Mouse (Mus musculus): Measurements from ENCODE around the gene Fa2h. TPM values are rescaled to one million over a fixed set of nuclear protein-coding genes. Genes with fewer than 3 reads are reported as not detected.

Gene Fa2h
- 53.4 and 67.1 TPM in 2 replicates for polyA plus RNA-seq (2012; rRNA removed)

- Histone ChIP-seq H3K27ac (ENCODE audit: insufficient read depth, low read length) (peak within 1 kb of the TSS; percentile 92), H3K4me1 (ENCODE audit: control insufficient read depth, insufficient read depth, low read length) (no peaks in the 10 kb centered on the region; the same call in 1 of the 2 replicates), H3K4me3 (ENCODE audit: insufficient read depth, low read length) (peak within 1 kb of the TSS; percentile 42)
- TF ChIP-seq POLR2A (IDR thresholded peaks at IDR 0.05; ENCODE audit: extremely low read depth, insufficient read depth, low read length): no peak
- TF ChIP-seq CTCF (IDR thresholded peaks at IDR 0.05; ENCODE audit: extremely low read depth, insufficient read depth, low read length): no peak
These were observed at the start of gene Fa2h for GRCm38 (mm10) chr8:111393391-111394363. Fa2h (minus strand) TSS chr8:111393824.

- Histone ChIP-seq H3K4me3 (ENCODE audit: insufficient read depth, low read length) (no peak overlapping the region), H3K4me1 (ENCODE audit: control insufficient read depth, insufficient read depth, low read length) (no peaks in the 10 kb centered on the region), H3K27ac (ENCODE audit: insufficient read depth, low read length) (no peak overlapping the region)
- no peak for TF ChIP-seq POLR2A (IDR thresholded peaks at IDR 0.05; ENCODE audit: extremely low read depth, insufficient read depth, low read length)
- peak; percentile 82 for TF ChIP-seq CTCF (IDR thresholded peaks at IDR 0.05; ENCODE audit: extremely low read depth, insufficient read depth, low read length)
These were observed 45.6 kb upstream of the Fa2h start for GRCm38 (mm10) chr8:111439189-111439588.

GRCm38 (mm10) chr8:111435071-111435828 is 41.6 kb upstream of the Fa2h start:
- no peak overlapping the region for H3K27ac ChIP-seq (ENCODE audit: insufficient read depth, low read length)
- no peaks in the 10 kb centered on the region for H3K4me1 ChIP-seq (ENCODE audit: control insufficient read depth, insufficient read depth, low read length)
- no peak overlapping the region for H3K4me3 ChIP-seq (ENCODE audit: insufficient read depth, low read length)
- TF ChIP-seq CTCF (IDR thresholded peaks at IDR 0.05; ENCODE audit: extremely low read depth, insufficient read depth, low read length) (no peak), POLR2A (IDR thresholded peaks at IDR 0.05; ENCODE audit: extremely low read depth, insufficient read depth, low read length) (no peak)

- H3K4me1 ChIP-seq (ENCODE audit: control insufficient read depth, insufficient read depth, low read length): no peaks in the 10 kb centered on the region
- no peak overlapping the region for H3K27ac ChIP-seq (ENCODE audit: insufficient read depth, low read length)
- H3K4me3 ChIP-seq (ENCODE audit: insufficient read depth, low read length): no peak overlapping the region
- TF ChIP-seq CTCF (IDR thresholded peaks at IDR 0.05; ENCODE audit: extremely low read depth, insufficient read depth, low read length) (no peak), POLR2A (IDR thresholded peaks at IDR 0.05; ENCODE audit: extremely low read depth, insufficient read depth, low read length) (no peak)
These were observed 31.0 kb upstream of the Fa2h start for GRCm38 (mm10) chr8:111424646-111425045.

GRCm38 (mm10) chr8:111424181-111424580 is 30.6 kb upstream of the Fa2h start:
- TF ChIP-seq CTCF (IDR thresholded peaks at IDR 0.05; ENCODE audit: extremely low read depth, insufficient read depth, low read length): no peak
- no peak for TF ChIP-seq POLR2A (IDR thresholded peaks at IDR 0.05; ENCODE audit: extremely low read depth, insufficient read depth, low read length)
- H3K4me3 ChIP-seq (ENCODE audit: insufficient read depth, low read length): no peak overlapping the region
- H3K4me1 ChIP-seq (ENCODE audit: control insufficient read depth, insufficient read depth, low read length): no peaks in the 10 kb centered on the region
- no peak overlapping the region for H3K27ac ChIP-seq (ENCODE audit: insufficient read depth, low read length)

GRCm38 (mm10) chr8:111422614-111423013 is 29.0 kb upstream of the Fa2h start:
- no peak overlapping the region for H3K4me3 ChIP-seq (ENCODE audit: insufficient read depth, low read length)
- no peak for TF ChIP-seq POLR2A (IDR thresholded peaks at IDR 0.05; ENCODE audit: extremely low read depth, insufficient read depth, low read length)
- no peak for TF ChIP-seq CTCF (IDR thresholded peaks at IDR 0.05; ENCODE audit: extremely low read depth, insufficient read depth, low read length)
- no peaks in the 10 kb centered on the region for H3K4me1 ChIP-seq (ENCODE audit: control insufficient read depth, insufficient read depth, low read length)
- H3K27ac ChIP-seq (ENCODE audit: insufficient read depth, low read length): no peak overlapping the region

- no peak overlapping the region for H3K27ac ChIP-seq (ENCODE audit: insufficient read depth, low read length)
- TF ChIP-seq POLR2A (IDR thresholded peaks at IDR 0.05; ENCODE audit: extremely low read depth, insufficient read depth, low read length) (no peak), CTCF (IDR thresholded peaks at IDR 0.05; ENCODE audit: extremely low read depth, insufficient read depth, low read length) (no peak)
These were observed 25.5 kb upstream of the Fa2h start for GRCm38 (mm10) chr8:111419171-111419570.

GRCm38 (mm10) chr8:111418601-111419000 is 25.0 kb upstream of the Fa2h start:
- Histone ChIP-seq H3K27ac (ENCODE audit: insufficient read depth, low read length) (no peak overlapping the region), H3K4me1 (ENCODE audit: control insufficient read depth, insufficient read depth, low read length) (no peaks in the 10 kb centered on the region), H3K4me3 (ENCODE audit: insufficient read depth, low read length) (no peak overlapping the region)
- TF ChIP-seq POLR2A (IDR thresholded peaks at IDR 0.05; ENCODE audit: extremely low read depth, insufficient read depth, low read length) (no peak), CTCF (IDR thresholded peaks at IDR 0.05; ENCODE audit: extremely low read depth, insufficient read depth, low read length) (peak; percentile 60)

More at GRCm38 (mm10) chr8:111419171-111419570, 25.5 kb upstream of the Fa2h start:
- Histone ChIP-seq H3K4me3 (ENCODE audit: insufficient read depth, low read length) (no peak overlapping the region), H3K4me1 (ENCODE audit: control insufficient read depth, insufficient read depth, low read length) (no peaks in the 10 kb centered on the region)

- TF ChIP-seq POLR2A (IDR thresholded peaks at IDR 0.05; ENCODE audit: extremely low read depth, insufficient read depth, low read length) (no peak), CTCF (IDR thresholded peaks at IDR 0.05; ENCODE audit: extremely low read depth, insufficient read depth, low read length) (no peak)
- no peak overlapping the region for H3K27ac ChIP-seq (ENCODE audit: insufficient read depth, low read length)
These were observed 23.6 kb upstream of the Fa2h start for GRCm38 (mm10) chr8:111417222-111417621.

More at GRCm38 (mm10) chr8:111417222-111417621, 23.6 kb upstream of the Fa2h start:
- Histone ChIP-seq H3K4me1 (ENCODE audit: control insufficient read depth, insufficient read depth, low read length) (no peaks in the 10 kb centered on the region), H3K4me3 (ENCODE audit: insufficient read depth, low read length) (no peak overlapping the region)
